Mouse (Mus musculus): ENCODE results near the gene Vmn1r9. TPM values are rescaled to one million over a fixed set of nuclear protein-coding genes. Genes with fewer than 3 reads are reported as not detected.
"Not testable (repeated sequence)": the region's sequence is repeated elsewhere in the genome, so short reads cannot be mapped to it uniquely, and the experiment has no call there.

Gene Vmn1r9
- not detected in 2 replicates for total RNA-seq (2021)
- long read RNA-seq = 0 reads

DNA sequence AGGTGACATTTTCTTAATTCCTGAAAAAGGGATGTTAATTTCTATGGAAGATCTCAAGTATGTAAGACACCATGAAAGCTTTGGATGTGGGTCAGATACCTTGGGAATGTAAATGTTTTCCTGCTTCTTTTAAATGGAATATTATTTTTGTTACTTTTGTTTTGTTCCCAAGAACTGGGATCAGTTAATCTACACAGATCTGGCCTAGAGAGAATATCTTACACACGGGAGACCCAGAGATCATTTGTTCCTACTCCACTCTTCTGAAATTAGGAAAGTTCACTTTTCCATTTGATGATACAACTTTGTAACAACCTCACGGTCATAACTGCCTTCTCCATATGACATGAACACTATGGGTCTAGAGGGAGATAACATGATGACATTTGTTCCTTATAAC, at the start of gene Vmn1r9:
Vmn1r9 (plus strand) TSS at position 301 of the 400 bp plus-strand sequence.
- no peak for DNase-seq

DNA sequence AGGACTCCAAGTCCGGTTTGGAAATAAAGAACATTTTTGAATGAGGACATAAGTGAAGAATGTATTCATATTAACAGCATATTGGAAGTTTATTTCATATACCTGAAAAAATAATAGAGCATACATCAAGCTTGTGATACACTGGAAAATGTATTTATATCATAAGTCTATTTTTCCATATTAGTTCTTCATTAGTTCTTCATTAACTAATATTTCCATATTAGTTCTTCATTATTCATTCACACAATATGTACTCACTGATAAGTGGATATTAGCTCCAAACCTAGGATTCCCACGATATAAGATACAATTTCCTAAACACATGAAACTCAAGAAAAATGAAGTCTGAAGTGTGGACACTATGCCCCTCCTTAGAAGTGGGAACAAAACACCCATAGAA, 41.4 kb upstream of the Vmn1r9 start, which contains the start of gene Vmn1r7:
Vmn1r7 (minus strand) TSS at position 101 of the 400 bp plus-strand sequence.
- not testable (repeated sequence) for DNase-seq

DNA sequence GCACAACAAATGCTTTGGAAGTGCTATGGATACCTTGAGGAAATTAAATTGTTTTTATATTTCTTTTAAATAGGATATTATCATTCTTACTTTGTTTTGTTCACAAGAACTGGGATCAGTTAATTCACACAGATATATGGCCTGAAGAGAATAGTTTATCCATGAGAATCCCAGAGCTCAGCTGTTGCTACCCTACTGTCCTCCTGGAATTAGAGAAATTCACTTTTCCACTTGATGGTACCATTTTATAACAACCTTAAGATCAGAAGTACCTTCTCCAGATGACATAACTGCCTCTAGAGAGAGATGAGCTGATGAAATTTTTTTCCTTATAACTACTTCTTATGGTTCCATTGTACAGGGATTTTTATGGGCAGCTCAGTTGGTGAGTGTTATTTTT, 34.6 kb upstream of the Vmn1r9 start, which contains the start of gene Vmn1r8:
Vmn1r8 (plus strand) TSS at position 301 of the 400 bp plus-strand sequence.
- DNase-seq = no peak

DNA sequence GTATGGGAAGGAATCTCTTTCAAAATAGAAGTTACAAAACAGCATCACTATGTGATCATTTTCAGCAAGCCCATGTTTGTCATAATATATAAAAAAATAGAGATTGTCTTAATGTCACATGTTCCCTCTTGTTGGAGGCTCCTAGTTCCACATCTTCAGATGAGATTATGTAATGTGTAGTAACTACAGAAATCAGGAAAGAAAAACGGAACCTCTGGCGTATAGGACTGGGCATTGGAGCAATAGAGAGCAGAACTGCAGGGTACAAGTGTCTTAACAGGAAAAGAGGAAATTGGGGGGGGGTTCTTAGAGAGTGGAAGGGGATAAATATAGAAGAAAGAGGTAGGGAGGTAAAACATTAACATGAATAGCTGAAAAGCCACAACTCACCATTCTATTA, 31.9 kb upstream of the Vmn1r9 start:
- no peak for DNase-seq

DNA sequence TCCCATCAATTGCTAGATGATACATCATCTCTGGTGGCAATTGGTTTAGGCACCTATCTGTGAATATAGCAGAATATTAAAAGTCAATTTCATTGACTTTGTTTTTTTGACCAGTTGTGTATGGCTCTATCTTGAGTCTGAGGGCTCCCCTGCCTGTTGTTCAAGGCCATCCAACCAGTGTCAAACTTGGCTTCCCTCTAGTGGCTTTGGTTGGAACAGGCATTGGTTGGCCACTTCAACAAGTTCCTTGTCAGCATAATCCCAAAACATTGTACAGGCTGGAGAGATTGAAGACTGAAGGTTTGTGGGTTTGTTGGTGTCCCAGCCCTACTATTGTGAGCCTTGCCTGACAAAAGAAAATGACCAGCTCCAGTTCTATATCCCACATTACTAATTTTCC, 2.9 kb upstream of the Vmn1r9 start:
- no peak for DNase-seq

DNA sequence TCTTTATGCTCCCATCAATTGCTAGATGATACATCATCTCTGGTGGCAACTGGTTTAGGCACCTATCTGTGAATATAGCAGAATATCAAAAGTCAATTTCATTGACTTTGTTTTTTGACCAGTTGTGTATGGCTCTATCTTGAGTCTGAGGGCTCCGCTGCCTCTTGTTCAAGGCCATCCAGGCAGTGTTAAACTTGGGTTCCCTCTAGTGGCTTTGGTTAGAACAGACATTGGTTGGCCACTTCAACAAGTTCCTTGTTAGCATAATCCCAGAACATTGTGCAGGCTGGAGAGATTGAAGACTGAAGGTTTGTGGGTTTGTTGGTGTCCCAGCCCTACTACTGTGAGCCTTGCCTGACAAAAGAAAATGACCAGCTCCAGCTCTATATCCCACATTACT, 39.8 kb downstream of the Vmn1r9 start:
- DNase-seq = no peak

DNA sequence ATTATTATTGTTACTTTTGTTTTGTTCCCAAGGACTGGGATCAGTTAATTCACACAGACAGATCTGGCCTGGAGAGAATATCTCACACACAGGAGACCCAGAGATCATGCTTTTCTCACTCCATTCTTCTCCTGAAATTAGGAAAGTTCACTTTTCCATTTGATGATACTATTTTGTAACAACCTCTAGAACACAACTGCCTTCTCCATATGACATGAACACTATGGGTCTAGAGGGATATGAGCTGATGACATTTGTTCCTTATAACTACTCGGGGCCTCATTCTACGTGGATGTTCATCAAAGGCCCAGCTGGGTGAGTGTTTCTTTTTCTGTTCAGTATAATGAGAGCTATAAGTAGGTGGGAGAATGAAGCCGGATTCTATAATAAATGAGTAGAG, 42.6 kb downstream of the Vmn1r9 start, which contains the start of gene Vmn1r10:
Vmn1r10 (plus strand) TSS at position 301 of the 400 bp plus-strand sequence.
- DNase-seq = no peak

Other genes starting within 250 kb of the Vmn1r9 start
- 52.4 and 66.4 TPM in 2 replicates for gene Fkbp9, start 234.7 kb upstream of the Vmn1r9 start, total RNA-seq (2021)
- 20.6 and 23.0 TPM in 2 replicates for gene Nt5c3, start 142.9 kb upstream of the Vmn1r9 start, total RNA-seq (2021)
- 0.62 and 0.76 TPM in 2 replicates for gene Vmn1r4, start 142.8 kb upstream of the Vmn1r9 start, total RNA-seq (2021)
- not detected in 2 replicates for gene Vmn1r5, start 96.5 kb upstream of the Vmn1r9 start, total RNA-seq (2021)
- not detected in 2 replicates for gene Vmn1r6, start 69.5 kb upstream of the Vmn1r9 start, total RNA-seq (2021)
- not detected in 2 replicates for gene Vmn1r7, start 41.5 kb upstream of the Vmn1r9 start, total RNA-seq (2021)
- gene Vmn1r8, start 34.5 kb upstream of the Vmn1r9 start, total RNA-seq (2021) = not detected in 2 replicates
- gene Vmn1r10, start 42.7 kb downstream of the Vmn1r9 start, total RNA-seq (2021) = not detected in 2 replicates
- not detected in 2 replicates for gene Vmn1r11, start 66.7 kb downstream of the Vmn1r9 start, total RNA-seq (2021)
- gene Vmn1r12, start 90.1 kb downstream of the Vmn1r9 start, total RNA-seq (2021) = not detected in 2 replicates
- gene Vmn1r13, start 136.5 kb downstream of the Vmn1r9 start, total RNA-seq (2021) = not detected in 2 replicates
- not detected in 2 replicates for gene Vmn1r14, start 164.9 kb downstream of the Vmn1r9 start, total RNA-seq (2021)
- gene Vmn1r15, start 191.2 kb downstream of the Vmn1r9 start, total RNA-seq (2021) = not detected in 2 replicates

Data from adrenal gland, postnatal 25 days (tissue).